Mouse (Mus musculus): ENCODE data around the gene Shisa8. TPM values are rescaled to one million over a fixed set of nuclear protein-coding genes. Genes with fewer than 3 reads are reported as not detected.

Shisa8 gene
- polyA plus RNA-seq, 1 experiment from 2014 or later: 1.8 TPM

DNA sequence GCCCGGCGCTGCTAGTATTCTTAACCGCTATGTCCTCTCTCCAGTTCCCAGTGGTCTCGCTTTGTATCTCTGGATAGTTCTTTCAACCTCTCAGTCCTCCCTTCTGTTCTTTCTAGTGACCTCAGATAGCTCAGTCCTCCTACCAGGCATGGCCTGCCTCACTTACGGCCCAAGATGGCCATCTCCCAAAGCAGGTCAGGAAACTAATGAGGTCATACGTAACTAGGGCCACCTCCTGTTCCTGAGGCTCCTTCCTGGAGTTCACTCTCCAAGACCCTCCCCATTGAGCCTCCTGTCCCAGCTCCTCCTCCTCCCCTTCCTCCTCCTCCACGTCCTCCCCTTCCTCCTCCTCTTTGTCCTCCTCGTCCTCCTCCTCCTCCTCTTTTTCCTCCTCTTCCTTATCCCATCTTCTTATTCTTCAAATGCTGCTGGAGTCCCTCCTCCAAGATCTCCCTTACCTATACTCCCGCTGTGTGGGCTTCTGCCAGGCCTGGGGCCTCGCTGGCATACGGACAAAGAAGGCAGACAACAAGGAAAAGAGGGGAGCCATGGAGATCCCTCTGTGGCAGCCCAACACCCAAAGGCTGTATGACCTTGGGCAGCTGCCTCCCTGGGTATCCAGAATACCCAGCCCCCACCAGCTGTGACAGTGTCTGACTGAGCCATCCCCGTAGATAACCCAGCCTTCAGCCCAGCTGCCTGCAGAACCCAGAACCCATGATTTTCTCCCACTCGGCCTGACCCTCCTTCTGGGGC lies 3.1 kb downstream of the Shisa8 start:
- H3K9ac ChIP-seq: no peak overlapping the region
- no peak for ATAC-seq (ENCODE audit: low FRiP score)
- H3K36me3 ChIP-seq: peaks cover 21% of the 10 kb centered on the region
- H3K27me3 ChIP-seq: peaks cover 96% of the 10 kb centered on the region
- no peak overlapping the region for H3K4me2 ChIP-seq
- WGBS: 76% methylated on average over 13 of the region's 13 CpGs
- H3K27ac ChIP-seq: no peak overlapping the region
- no peaks in the 10 kb centered on the region for H3K9me3 ChIP-seq
- H3K4me1 ChIP-seq (replicated peaks): peaks cover 54% of the 10 kb centered on the region
- no peak overlapping the region for H3K4me3 ChIP-seq

DNA sequence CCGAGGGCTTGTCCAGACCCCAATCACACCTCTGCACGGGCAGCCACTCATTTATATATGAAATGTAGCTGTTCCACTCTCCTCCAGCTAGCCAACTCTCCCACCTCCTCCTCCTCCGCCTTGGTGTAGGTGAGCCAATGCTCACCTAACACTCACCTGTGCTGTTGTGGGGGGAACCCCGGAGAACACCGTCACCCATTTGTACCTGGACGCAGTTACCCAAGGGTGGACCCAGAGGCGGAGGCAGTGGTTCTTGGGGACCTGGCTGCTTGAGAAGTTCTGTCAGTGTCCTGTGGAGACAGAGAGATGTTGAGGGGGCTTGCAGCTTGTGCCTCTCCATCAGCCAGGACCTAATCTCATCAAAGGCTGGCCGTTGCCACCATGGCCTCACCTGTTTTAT lies 4.3 kb downstream of the Shisa8 start:
- no peak for ATAC-seq (ENCODE audit: low FRiP score)
- Histone ChIP-seq H3K27ac (no peak overlapping the region), H3K4me2 (no peak overlapping the region), H3K27me3 (peaks cover 96% of the 10 kb centered on the region), H3K9ac (no peak overlapping the region), H3K36me3 (peaks cover 33% of the 10 kb centered on the region), H3K4me1 (replicated peaks) (peaks cover 61% of the 10 kb centered on the region), H3K9me3 (no peaks in the 10 kb centered on the region), H3K4me3 (no peak overlapping the region)
- 86% methylated on average over 8 of the region's 8 CpGs for WGBS

DNA sequence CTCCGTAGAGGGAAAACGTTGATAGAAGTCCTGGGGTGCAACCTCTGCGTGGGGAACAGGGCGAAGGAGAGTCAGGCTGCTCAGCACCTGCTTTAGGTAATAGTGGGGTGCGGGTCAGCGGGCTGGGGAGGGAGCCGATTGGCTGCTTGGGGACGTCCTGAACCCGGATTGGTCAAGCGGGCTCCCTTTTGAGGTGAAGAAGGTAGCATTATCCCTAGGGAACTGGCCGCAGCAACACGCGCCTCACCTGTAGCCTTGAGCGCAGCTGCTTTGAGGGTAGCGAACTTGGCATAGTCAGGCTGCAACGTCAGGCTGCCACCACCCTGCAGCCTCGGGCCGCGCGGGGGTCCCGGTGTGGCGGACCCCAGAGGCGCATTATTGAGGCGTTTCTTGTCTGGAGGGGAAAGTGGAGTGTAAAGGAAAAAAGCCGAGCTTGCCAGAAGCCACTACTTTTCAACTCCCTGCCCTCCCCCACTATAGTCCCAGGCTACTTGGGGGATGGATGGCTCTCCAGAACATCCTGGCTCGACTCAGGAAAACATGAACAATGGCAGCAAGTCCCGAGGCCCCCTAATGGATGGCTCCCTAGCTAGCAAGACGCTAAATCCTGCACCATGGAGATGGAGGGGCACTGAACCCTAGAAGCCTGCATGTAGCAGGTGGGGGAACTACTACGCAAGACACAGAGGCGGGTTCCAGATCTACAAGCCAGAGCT lies 5.0 kb downstream of the Shisa8 start:
- Histone ChIP-seq H3K4me3 (no peak overlapping the region), H3K36me3 (peaks cover 39% of the 10 kb centered on the region), H3K9ac (no peak overlapping the region; the same call in 1 of the 2 replicates), H3K27ac (no peak overlapping the region), H3K4me2 (peak overlapping the region; percentile 23; the same call in 1 of the 2 replicates), H3K27me3 (peaks cover 90% of the 10 kb centered on the region), H3K4me1 (replicated peaks) (peaks cover 57% of the 10 kb centered on the region), H3K9me3 (no peaks in the 10 kb centered on the region)
- no peak for ATAC-seq (ENCODE audit: low FRiP score)
- WGBS: 19% methylated on average over 30 of the region's 30 CpGs

DNA sequence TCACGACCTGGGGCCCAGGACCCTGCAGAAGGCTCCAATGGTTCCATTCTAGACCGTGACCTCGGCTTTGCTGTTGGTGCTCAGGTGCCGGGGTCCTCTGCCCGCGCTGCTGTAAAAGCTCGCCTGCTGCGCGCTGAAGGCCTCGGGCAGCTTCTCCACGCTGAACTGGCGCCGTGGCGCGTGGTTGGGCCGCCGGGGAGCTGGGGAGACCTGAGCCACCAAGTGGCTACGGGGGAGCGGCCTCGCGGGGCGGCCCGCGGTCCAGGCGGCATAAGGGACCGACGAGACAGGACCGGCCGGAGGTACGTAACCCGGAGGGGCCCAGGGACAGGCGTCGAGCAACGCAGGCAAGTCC lies 5.5 kb downstream of the Shisa8 start:
- Histone ChIP-seq H3K9ac (no peak overlapping the region; the same call in 1 of the 2 replicates), H3K36me3 (peaks cover 45% of the 10 kb centered on the region), H3K4me2 (peak overlapping the region; percentile 23; the same call in 1 of the 2 replicates), H3K4me1 (replicated peaks) (peaks cover 51% of the 10 kb centered on the region), H3K9me3 (no peaks in the 10 kb centered on the region), H3K27ac (no peak overlapping the region), H3K27me3 (peaks cover 84% of the 10 kb centered on the region), H3K4me3 (no peak overlapping the region)
- WGBS: 17% methylated on average over 34 of the region's 34 CpGs
- no peak for ATAC-seq (ENCODE audit: low FRiP score)

DNA sequence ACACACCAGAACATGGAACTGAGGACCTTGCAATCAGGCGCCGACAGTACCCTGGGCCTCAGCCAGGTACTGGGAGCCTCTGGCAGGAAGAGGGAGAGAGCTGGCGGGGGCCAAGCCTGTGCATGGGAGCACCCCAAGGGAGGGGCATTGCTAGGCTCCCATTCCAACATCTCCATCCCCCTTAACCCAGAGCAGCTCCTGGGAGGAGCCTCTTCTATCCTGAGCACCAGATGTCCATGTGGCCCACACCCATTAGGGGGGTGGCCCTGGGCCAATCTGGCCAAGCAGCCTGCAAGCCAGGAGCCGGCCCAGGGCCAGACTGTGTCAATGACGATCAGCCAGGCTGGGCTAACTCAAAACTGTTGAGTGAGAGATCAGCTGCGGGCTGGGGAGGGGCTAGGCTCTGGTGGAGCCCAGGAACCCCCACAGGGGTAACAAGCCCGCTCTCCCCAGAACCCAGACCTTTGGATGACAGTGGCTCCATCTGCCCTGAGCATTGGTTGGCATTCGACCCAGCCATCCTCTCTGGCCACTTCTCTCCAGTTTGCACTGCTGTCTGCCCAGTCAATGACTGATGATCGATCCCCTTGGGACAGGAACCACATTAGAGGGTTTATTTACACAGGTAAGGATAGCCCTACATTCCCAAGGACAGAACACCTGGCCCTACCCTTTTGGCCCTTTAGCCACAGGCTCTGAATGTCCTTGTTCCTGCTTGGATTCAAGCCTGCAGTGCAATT lies 6.1 kb downstream of the Shisa8 start:
- H3K4me1 ChIP-seq (replicated peaks): peaks cover 46% of the 10 kb centered on the region
- H3K9me3 ChIP-seq: no peaks in the 10 kb centered on the region
- H3K9ac ChIP-seq: peak overlapping the region; percentile 39
- no peak overlapping the region for H3K27ac ChIP-seq
- H3K4me3 ChIP-seq: no peak overlapping the region
- H3K4me2 ChIP-seq: 0 out of 2 replicates have a peak overlapping the region, but pooled peaks have one; percentile 23
- peaks cover 78% of the 10 kb centered on the region for H3K27me3 ChIP-seq
- H3K36me3 ChIP-seq: peaks cover 50% of the 10 kb centered on the region
- WGBS: 46% methylated on average over 9 of the region's 9 CpGs
- ATAC-seq (ENCODE audit: low FRiP score): peak; percentile 59

DNA sequence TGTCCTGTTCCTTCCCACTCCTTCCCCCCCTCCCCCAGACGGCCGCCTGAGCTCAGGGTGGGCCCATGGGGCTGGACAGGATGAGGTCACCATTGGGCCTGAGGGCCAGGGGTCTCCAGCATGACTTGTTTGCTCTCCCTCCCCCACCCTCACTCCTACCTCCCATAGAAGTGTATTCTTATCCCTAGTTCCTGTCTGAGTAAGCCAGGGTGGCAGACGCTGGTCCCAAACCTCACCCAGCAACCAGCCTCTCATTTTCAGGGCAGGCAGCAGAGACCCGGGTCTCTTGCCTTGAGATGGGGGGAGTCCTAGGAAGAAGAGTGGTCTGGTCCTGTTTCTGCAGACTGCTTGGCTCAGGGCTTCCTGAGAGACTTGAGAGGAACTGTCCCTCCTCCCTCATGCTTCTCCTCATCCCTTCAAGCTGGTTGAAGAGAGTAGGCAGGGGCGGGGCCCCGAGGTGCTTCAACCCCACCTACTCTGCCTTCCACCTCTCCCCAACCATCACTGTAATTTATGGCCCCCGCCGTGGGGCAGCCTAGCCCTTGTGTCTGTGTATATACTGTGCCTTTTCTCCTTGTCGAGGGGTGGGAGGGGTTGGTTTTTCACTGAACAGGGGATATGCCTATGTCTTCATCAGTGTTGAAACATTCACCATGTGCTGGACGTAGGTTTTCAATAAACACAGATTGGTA lies 7.8 kb downstream of the Shisa8 start:
- Histone ChIP-seq H3K27ac (no peak overlapping the region), H3K36me3 (peaks cover 66% of the 10 kb centered on the region), H3K4me2 (no peak overlapping the region), H3K4me3 (no peak overlapping the region), H3K9ac (no peak overlapping the region), H3K27me3 (peaks cover 61% of the 10 kb centered on the region), H3K9me3 (no peaks in the 10 kb centered on the region), H3K4me1 (replicated peaks) (peaks cover 40% of the 10 kb centered on the region)
- 73% methylated on average over 10 of the region's 10 CpGs for WGBS
- no peak for ATAC-seq (ENCODE audit: low FRiP score)

DNA sequence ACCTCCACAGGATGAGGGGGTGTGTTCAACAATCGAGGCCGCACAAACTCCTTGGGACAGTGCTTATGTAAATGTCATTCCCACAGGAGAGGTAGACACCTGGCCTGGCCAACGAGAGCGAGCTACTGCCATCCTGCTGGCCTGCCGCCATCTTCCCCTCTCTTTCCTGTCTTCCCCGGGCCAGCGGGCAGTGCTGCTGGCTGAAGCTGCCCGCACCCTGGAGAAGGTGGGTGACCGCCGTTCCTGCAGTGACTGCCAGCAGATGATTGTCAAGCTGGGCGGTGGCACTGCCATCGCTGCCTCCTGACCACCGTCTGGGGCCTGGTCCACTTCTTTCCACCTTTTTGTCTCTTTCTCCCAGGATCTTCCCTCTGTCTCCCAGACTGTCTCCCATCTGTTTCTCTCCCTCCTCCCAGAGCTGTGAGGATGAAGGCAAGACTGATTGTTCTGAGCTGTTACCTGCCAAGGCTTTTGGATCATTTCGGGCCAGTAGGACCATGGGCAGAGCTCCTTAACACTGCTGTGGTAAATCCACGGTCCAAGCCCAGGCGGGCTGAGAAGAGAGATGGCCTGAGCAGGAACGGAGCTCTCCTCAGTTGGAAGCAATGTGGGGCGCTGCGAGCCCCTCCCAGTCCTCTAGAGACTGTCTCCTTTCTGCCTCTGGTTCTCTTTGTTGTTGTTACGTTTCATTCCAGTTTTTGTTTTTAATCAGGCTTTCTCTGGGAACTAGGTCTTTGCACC lies 8.8 kb downstream of the Shisa8 start:
- peaks cover 76% of the 10 kb centered on the region for H3K36me3 ChIP-seq
- peaks cover 51% of the 10 kb centered on the region for H3K27me3 ChIP-seq
- ATAC-seq (ENCODE audit: low FRiP score): no peak
- H3K4me1 ChIP-seq (replicated peaks): peaks cover 37% of the 10 kb centered on the region
- WGBS: 70% methylated on average over 20 of the region's 20 CpGs
- no peak overlapping the region for H3K27ac ChIP-seq
- no peaks in the 10 kb centered on the region for H3K9me3 ChIP-seq
- H3K4me3 ChIP-seq: no peak overlapping the region
- no peak overlapping the region for H3K9ac ChIP-seq
- no peak overlapping the region for H3K4me2 ChIP-seq

DNA sequence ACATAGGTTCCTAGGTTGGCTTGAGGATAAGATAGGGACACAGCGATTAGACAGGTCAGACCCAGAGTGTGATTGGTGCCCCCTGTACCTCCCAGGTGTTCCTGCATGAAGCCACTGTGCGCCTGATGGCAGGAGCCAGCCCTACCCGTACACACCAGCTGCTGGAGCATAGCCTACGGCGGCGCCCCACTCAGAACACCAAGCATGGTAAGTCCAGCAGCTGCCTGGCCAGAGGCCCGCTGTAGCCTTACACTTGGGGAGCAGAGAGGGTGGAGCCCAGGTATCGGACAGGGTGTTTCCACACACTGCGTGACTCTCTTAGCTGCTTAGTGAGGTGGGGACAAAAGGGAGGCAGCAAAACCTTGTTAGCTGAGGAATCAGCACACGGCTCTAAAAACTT lies 9.5 kb downstream of the Shisa8 start:
- Histone ChIP-seq H3K27me3 (peaks cover 44% of the 10 kb centered on the region), H3K4me3 (no peak overlapping the region), H3K9me3 (no peaks in the 10 kb centered on the region), H3K4me1 (replicated peaks) (peaks cover 37% of the 10 kb centered on the region), H3K4me2 (no peak overlapping the region), H3K9ac (no peak overlapping the region), H3K27ac (no peak overlapping the region), H3K36me3 (peaks cover 83% of the 10 kb centered on the region)
- WGBS: 97% methylated on average over 10 of the region's 10 CpGs
- ATAC-seq (ENCODE audit: low FRiP score): no peak

DNA sequence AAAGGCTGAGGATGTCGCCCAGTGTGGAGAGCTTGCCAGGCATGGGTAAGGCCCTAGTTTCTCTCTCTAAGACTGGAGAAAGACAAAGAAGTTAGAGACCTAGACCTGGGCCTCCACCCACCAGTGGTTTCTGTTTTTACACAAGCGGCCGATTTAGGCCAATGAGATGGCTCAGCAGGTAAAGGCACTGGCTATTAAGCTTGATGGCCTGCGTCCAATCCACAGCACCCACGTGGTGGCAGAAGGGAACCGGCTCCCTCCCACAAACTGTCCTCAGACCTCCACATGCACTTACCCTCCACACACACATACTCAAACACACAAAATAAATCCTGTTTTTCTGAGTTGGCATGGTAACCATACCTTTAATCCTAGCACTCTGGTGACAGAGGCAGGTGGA lies 10.5 kb downstream of the Shisa8 start:
- peaks cover 93% of the 10 kb centered on the region for H3K36me3 ChIP-seq
- WGBS: 97% methylated on average over 6 of the region's 6 CpGs
- H3K9ac ChIP-seq: no peak overlapping the region
- ATAC-seq (ENCODE audit: low FRiP score): no peak
- no peak overlapping the region for H3K27ac ChIP-seq
- H3K4me3 ChIP-seq: no peak overlapping the region
- no peak overlapping the region for H3K4me2 ChIP-seq
- peaks cover 27% of the 10 kb centered on the region for H3K4me1 ChIP-seq (replicated peaks)
- no peaks in the 10 kb centered on the region for H3K9me3 ChIP-seq
- H3K27me3 ChIP-seq: peaks cover 34% of the 10 kb centered on the region

DNA sequence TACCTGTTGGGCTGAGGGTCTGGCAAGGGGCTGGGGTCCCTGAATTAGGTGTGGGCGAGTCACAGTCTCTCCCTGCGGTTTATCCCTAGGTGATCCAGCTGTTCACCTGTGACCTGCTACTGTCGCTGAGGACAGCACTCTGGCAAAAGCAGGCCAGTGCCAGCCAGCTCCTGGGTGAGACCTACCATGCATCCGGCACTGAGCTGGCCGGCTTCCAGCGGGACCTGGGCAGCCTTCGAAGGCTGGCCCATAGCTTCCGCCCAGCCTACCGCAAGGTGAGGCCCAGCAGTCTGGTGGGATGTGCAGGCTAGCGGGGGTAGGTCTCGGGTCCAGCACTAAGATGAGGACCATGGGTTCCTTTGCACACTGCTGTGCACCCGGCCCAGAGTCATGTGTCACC lies 13.1 kb downstream of the Shisa8 start:
- WGBS: 93% methylated on average over 12 of the region's 12 CpGs
- no peak overlapping the region for H3K4me2 ChIP-seq
- H3K36me3 ChIP-seq: peaks cover 99% of the 10 kb centered on the region
- no peak overlapping the region for H3K4me3 ChIP-seq
- H3K27me3 ChIP-seq: 0 out of 2 replicates have a peak, but pooled peaks cover 9% of the 10 kb centered on the region
- H3K9me3 ChIP-seq: no peaks in the 10 kb centered on the region
- no peak overlapping the region for H3K9ac ChIP-seq
- no peak overlapping the region for H3K27ac ChIP-seq
- H3K4me1 ChIP-seq (replicated peaks): peaks cover 8% of the 10 kb centered on the region
- ATAC-seq (ENCODE audit: low FRiP score): no peak

DNA sequence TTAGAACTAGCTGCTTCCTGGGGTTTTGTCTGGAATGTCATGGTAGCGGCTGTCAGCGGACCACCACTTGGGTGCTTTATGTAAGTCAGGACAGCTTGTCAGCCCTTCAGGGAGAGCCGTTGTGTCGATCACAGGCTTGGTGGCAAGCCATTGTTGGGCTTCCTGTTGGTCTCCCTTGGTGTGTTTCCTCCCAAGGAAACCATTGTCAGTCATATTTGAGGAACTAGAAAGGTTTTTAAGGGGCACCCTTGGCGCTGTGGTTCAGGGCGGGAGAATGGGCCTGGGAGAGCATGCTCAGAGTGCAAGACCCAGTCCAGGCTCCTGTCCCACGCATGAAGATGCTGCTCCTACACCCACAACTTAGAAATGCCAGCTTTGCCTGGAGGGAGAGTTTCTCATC lies 14.3 kb downstream of the Shisa8 start:
- no peak overlapping the region for H3K4me3 ChIP-seq
- no peak overlapping the region for H3K9ac ChIP-seq
- H3K4me2 ChIP-seq: no peak overlapping the region
- no peaks in the 10 kb centered on the region for H3K4me1 ChIP-seq (replicated peaks)
- no peak for ATAC-seq (ENCODE audit: low FRiP score)
- WGBS: 87% methylated on average over 7 of the region's 7 CpGs
- H3K36me3 ChIP-seq: peaks cover 99% of the 10 kb centered on the region
- no peaks in the 10 kb centered on the region for H3K27me3 ChIP-seq
- H3K27ac ChIP-seq: no peak overlapping the region
- H3K9me3 ChIP-seq: no peaks in the 10 kb centered on the region

Measured in hindbrain, embryonic 13.5 days (tissue).